Mouse (Mus musculus): Measurements from ENCODE around the gene Mfsd12.

The Mfsd12 gene

DNA sequence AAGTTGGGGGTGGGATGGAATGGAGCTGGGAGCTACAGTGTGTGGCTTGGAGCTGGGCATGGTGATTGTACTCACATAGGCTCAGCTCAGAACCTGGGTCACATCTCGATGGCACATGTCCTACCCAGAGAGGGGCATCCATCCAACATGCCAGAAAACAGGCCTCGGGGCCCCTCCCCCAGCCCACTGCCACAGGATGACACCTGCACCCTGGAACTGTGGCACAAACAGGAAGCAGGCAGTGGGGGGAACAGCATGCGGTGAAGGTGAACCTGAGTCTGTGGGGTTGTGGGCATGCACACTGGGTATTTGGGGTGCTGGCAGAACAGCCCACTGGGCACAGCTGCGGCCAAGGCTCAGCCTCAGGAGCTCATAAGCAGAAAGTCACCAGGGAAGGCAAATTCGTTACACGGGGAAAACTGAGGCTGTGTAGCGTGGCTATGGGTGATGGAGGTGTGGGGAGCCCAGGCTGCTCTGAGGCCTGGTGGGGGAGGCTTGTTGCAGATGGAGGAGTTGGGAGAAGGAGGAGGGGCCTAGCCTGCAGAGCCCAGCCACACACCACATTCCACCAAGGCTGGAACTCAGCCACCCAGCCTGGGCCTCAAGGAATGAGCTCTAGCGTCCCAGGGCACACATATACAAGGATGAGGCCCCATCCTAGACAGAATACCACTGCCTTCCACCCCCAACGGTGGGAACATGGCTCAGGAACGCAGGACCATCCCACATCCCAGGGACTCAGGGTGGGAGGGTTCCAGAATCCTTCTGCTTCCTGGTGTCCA lies 27.9 kb upstream of the Mfsd12 start:
- no peak for DNase-seq

GRCm38 (mm10) chr10:81330007-81330406 lies 27.3 kb upstream of the Mfsd12 start:
- no peak for DNase-seq

GRCm38 (mm10) chr10:81332277-81332676 lies 25.0 kb upstream of the Mfsd12 start:
- DNase-seq: no peak

DNA sequence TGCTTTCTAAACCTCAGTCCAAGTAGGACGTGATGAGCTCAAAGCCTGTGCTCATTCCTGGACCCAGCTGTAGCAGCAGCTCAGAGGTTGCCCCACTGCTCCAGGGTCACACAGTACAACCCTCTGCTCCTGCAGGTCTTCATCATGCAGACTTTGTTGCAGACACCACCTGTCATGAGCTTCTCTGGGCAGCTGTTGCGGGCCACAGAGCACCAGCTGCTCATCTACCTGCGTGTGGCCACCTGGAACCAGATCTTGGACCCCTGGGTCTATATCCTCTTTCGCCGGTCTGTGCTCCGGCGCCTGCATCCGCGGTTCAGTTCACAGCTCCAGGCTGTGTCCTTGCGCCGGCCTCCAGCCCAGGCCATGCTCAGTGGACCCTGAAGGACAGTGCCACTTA lies 23.0 kb upstream of the Mfsd12 start:
- DNase-seq: no peak

DNA sequence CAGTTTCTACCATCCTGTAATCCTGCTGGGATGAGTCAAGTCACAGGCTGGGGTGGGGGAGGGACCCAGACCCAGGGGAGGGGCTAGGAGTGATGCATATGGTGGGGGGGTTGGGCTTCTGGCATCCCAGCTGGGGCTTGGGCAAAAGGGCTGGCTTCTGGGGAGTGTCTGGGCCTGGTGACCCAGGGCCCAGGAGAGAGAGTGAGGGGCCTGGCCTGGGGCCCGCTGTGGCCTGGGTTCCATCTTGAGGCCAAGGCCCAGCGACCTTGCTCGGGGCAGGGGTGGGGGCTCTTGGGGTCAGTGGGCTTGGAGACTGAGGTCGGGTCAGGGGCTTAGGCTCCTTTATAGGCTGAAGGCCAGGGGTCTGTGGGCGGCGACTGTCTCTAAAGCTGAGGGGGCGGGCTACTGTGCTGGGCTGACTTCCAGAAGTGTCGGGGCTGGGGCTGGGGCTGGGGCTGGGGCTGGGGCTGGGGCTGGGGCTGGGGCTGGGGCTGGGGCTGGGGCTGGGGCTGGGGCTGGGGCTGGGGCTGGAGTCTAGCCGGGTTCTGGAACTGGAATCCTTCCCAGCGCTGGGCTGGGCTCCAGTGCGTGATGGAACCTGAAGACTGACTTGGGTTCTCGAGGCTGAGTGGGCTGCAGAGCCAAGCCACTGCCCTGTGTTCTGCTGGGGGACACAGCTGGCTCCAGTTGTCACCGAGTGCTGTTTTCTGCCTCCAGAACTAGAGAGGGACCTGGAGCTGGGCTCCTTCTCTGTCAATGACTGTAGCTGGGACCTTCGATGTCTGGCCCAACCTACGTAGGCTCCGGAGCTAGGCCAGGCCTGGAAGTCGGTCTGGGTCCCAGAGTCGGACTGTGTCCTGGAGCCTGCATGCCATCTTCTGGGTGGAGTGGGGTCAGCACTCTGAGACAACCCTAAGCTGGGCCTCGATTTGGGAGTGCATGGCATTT lies 21.6 kb upstream of the Mfsd12 start:
- no peak for DNase-seq

DNA sequence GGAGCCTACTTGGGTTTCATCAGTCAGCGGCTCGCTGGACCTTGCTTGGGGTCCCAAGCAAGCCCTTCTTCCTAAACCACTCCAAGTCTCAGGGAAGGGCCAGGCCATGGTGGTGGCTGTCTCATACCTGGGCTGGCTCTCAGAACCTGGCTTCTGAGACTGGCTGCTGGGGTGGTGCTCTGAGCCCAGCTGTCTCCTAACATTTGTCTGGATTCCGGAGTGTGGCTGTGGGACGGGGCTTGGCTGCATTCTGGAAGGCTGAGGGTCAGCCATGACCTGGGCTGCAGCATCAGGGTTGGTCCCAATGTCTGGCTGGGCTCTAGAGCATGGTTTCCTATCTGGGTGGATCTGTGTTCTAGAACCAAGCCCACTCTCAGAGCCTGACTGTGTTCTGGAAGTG lies 20.7 kb upstream of the Mfsd12 start:
- no peak for DNase-seq

- no peak for DNase-seq
Measured at GRCm38 (mm10) chr10:81340551-81341332, 16.5 kb upstream of the Mfsd12 start.

DNA sequence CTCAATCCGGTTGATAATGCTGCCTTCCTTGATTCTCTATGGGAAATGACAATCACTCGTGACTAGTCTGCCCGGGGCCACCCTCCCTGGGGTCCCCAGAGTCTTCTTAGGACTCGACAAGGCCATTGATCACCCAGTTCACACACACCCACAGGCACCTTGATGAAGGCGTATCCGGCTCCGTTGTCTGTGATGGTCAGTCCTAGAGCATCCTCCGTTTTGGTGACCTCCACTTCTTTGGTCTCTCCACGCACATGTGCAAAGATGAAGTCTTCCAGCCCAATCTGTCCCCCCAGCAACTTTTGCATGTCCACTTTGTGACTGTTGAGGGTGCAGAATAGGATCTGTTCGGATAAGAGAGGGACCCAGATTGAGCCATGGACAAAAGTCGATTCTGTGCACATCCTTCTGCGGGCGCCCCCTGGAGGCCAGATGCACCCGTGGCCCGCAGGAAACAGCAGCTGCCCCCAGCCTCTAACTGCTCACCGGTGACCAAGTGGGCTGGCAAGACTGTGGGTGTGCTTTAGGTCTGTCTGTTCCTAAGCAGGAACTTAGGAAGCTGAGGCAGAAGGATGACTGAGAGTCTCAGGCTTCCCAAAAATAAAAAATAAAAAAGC lies 15.8 kb upstream of the Mfsd12 start:
- DNase-seq: peak; percentile 90

- DNase-seq: no peak
Measured at GRCm38 (mm10) chr10:81342686-81343505, 14.4 kb upstream of the Mfsd12 start, which contains the start of gene Gipc3. Gipc3 (minus strand) TSS chr10:81343266.

DNA sequence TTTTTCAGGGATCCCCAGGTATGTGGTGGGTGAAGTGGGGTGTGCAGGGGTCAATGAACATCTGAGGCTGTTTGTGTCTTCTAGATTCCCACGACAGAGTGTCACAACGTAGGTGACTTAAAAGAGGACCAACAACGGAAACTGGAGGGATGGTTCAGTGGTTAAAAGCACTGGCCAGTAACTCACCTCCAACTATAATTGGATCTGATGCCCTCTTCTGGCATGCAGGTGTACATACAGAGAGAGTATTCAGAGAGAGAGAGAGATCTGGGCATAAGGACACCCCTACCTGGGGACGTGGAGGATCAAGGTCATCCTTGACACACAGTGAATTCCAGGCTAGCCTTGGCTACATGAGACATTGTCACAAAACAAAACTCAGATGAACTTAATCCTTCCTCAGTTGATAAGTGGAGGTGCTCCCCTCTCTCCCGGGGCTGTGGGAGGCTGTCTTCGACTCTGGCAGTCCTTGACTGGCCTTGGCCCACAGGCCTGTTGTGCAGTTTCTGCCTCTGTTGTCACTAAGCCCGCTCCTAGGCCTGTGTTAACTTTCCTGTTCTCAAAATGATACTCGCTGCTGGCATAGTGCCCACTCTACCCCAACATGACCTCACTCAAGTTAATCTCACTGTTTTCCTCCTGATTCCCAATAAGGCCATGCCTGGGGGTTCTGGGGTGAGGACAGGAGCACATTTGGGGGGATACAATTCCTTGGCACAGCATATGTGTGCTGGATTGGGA lies 12.7 kb upstream of the Mfsd12 start:
- no peak for DNase-seq

GRCm38 (mm10) chr10:81345162-81345534 lies 12.1 kb upstream of the Mfsd12 start:
- DNase-seq: no peak

DNA sequence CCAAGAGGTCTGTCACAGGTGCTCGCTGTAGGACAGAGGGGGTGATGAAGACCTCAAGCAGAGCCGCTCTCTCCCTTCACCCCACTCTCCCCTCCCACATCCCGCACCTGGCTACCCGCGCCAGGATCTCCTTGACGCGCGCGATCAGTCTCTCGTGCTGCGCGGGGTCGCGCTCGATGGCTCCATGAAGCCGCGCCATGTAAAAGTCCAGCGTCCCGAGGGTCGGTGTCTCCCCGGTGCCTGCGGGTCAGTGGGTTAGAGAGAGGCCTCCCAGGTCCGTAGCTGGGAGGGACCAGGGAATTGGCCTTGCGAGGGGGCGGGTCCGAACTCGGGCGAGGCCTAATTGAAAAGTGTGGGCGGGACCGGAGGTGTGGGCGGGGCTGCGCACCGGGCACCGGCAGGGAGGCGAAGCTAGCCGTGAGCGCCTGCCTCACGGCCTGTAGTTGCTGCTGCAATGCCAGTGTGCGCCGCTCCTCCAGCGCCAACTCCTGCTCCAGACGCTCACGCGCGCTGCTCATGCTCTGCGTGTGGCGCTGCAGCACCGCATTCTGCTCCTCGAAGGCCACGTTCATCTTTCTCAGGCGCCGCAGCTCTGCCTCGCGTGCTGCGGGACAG lies 10.7 kb upstream of the Mfsd12 start:
- peak; percentile 84 for DNase-seq

- DNase-seq: peak; percentile 75
Measured at GRCm38 (mm10) chr10:81349146-81349545, 8.1 kb upstream of the Mfsd12 start.

GRCm38 (mm10) chr10:81349961-81350350 lies 7.3 kb upstream of the Mfsd12 start:
- DNase-seq: no peak

- peak; percentile 100 for DNase-seq
Measured at GRCm38 (mm10) chr10:81350351-81351063, 6.8 kb upstream of the Mfsd12 start, which contains the start of gene Hmg20b. Hmg20b (minus strand) TSS chr10:81350480.

- DNase-seq: no peak
Measured at GRCm38 (mm10) chr10:81351678-81352291, 5.5 kb upstream of the Mfsd12 start.

DNA sequence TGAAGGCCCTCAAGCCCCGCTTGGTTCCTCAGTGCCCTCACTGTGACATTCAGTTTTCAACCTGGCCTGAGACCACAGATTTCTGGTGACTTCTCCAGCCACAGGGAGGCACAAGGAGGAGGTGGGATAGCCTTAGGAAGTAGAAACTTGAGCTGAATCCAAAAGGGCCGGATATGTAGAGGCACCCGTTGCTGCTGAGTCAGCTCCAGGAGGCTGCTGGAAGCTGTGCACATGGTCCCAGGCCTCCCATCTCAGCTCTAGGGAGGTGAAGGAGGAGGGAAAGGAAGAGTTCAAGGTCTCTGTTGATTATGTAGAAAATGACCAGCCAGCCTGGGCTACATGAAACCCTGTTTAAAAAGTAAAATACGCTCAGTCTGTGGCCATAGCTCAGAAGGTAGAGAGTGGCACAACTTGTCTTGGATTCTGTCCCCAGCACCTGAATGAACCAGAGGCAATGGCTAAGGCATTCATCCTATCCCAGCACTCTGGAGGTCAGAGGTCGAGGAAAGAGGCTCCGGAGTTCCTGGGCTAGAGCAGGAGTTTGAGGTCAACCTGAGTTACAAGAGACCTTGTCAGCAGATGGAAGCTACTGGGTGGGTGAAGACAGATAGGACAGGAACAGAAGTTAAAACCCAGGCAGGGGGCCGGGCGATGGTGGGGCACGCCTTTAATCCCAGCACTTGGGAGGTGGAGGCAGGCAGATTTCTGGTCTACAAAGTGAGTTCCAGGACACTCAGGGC lies 2.4 kb upstream of the Mfsd12 start:
- DNase-seq: no peak

- no peak for DNase-seq
Measured at GRCm38 (mm10) chr10:81355533-81355932, 1.8 kb upstream of the Mfsd12 start.

All from lung, postnatal 36 days (tissue).